7 mouse cellular contexts compared by ENCODE assay signal in the genomic region with DNA sequence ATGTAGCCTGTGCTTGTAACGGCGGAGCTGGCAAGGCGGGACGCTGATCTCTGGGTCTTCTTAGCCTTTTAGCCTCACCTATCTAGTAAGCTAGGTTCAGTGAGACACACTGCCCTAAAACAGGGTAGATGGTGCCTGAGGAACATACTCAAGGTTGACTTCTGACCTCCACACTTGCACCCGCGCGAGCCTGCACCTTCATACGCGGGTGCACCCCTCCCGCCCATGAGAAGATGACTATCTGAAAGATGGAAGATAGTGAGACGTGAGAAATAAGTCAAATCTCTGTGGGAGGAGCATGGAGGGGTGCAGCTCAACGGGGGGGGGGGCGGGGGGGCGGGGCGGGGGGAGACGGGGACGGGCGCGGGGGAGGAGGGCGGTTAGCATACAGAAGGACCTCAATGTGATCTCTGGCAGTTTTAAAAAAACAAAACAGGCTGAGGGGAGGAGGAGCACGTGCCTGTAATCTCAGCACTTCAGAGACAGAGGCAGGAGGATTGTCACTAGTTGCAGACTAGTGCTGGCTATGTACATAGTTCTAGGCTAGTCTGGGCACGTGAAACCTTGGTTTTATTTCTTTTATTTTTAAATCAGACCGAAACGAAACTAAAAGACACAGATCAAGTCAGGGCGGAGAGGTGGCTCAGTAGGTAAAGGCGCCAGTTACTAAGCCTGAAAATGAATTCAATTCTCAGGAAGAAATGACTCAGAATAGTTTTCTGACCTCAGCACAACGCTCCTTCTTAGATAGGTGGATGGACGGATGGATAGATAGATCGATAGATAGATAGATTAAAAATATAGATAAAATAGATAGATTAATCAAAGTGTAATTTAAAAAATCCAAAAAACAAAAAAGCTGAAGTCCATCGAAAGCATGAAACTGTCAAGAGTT. TPM values are rescaled to one million over a fixed set of nuclear protein-coding genes. Genes with fewer than 3 reads are reported as not detected.
A peak's percentile ranks its signal among the peaks of the same experiment; 100 is the strongest.
DNase-seq lines count a peak whose midpoint lies in the region; ATAC-seq and TF ChIP-seq lines count a peak whose summit lies in the region.

No protein-coding gene starts in this region.

- DNase-seq in embryonic facial prominence, embryonic 10.5 days (ENCODE audit: low spot score), result no peak
- DNase-seq in intestine, embryonic 14.5 days (ENCODE audit: low spot score), result no peak
- DNase-seq in midbrain, postnatal 0 days (ENCODE audit: low spot score), result no peak
- DNase-seq in right cerebral cortex, postnatal 14 days, result no peak
- DNase-seq in urinary bladder, postnatal 25 days (ENCODE audit: low spot score), result no peak

- WGBS in embryonic facial prominence, embryonic 10.5 days, result 35% methylated on average over 30 of the region's 30 CpGs
- 30% methylated on average over 27 of the region's 30 CpGs for WGBS in intestine, embryonic 14.5 days
- WGBS in midbrain, postnatal 0 days, result 45% methylated on average over 25 of the region's 30 CpGs

- TF ChIP-seq CTCF in midbrain, postnatal 0 days (IDR thresholded peaks at IDR 0.05), result no peak

- no peaks in the 10 kb centered on the region for H3K27me3 ChIP-seq in megakaryocyte, embryonic 14.5 days (replicated peaks)
- no peaks in the 10 kb centered on the region for H3K27me3 ChIP-seq in embryonic facial prominence, embryonic 10.5 days (replicated peaks; ENCODE audit: low read depth, poor library complexity, severe bottlenecking)
- H3K27me3 ChIP-seq in intestine, embryonic 14.5 days (replicated peaks; ENCODE audit: control insufficient read depth, insufficient read depth, low read length), result no peaks in the 10 kb centered on the region
- H3K27me3 ChIP-seq in midbrain, postnatal 0 days (ENCODE audit: insufficient read depth, low read length), result no peaks in the 10 kb centered on the region

- H3K9me3 ChIP-seq in megakaryocyte, embryonic 14.5 days, result no peaks in the 10 kb centered on the region
- H3K9me3 ChIP-seq in embryonic facial prominence, embryonic 10.5 days, result no peaks in the 10 kb centered on the region
- no peaks in the 10 kb centered on the region for H3K9me3 ChIP-seq in intestine, embryonic 14.5 days (ENCODE audit: control insufficient read depth, low read length)
- H3K9me3 ChIP-seq in midbrain, postnatal 0 days (ENCODE audit: low read length), result no peaks in the 10 kb centered on the region

- H3K4me3 ChIP-seq in megakaryocyte, embryonic 14.5 days (replicated peaks), result peak overlapping the region; percentile 91
- H3K4me3 ChIP-seq in embryonic facial prominence, embryonic 10.5 days, result peak overlapping the region; percentile 89
- H3K4me3 ChIP-seq in intestine, embryonic 14.5 days (ENCODE audit: low read depth, low read length), result peak overlapping the region; percentile 81
- H3K4me3 ChIP-seq in midbrain, postnatal 0 days (ENCODE audit: low read depth, low read length), result peak overlapping the region; percentile 57; the same call in 1 of the 2 replicates

- no peak for ATAC-seq in megakaryocyte, adult 5-6 weeks (ENCODE audit: poor library complexity, severe bottlenecking)
- ATAC-seq in intestine, embryonic 14.5 days (replicated peaks; ENCODE audit: low FRiP score, low TSS enrichment, low read depth), result no peak
- ATAC-seq in midbrain, postnatal 0 days (ENCODE audit: low FRiP score), result no peak

- H3K36me3 ChIP-seq in megakaryocyte, embryonic 14.5 days (replicated peaks; ENCODE audit: low read length), result peaks cover 27% of the 10 kb centered on the region
- H3K36me3 ChIP-seq in embryonic facial prominence, embryonic 10.5 days (replicated peaks), result peaks cover 6% of the 10 kb centered on the region
- no peaks in the 10 kb centered on the region for H3K36me3 ChIP-seq in intestine, embryonic 14.5 days (ENCODE audit: control insufficient read depth, insufficient read depth, low read length)
- H3K36me3 ChIP-seq in midbrain, postnatal 0 days (ENCODE audit: insufficient read depth, low read length), result peaks cover 4% of the 10 kb centered on the region; the same call in 1 of the 2 replicates

- H3K9ac ChIP-seq in intestine, embryonic 14.5 days (ENCODE audit: low read length), result no peak overlapping the region
- no peak overlapping the region for H3K9ac ChIP-seq in midbrain, postnatal 0 days (replicated peaks; ENCODE audit: low read length, poor library complexity, severe bottlenecking)

- H3K4me2 ChIP-seq in intestine, embryonic 14.5 days (ENCODE audit: low read length), result peak overlapping the region; percentile 86
- H3K4me2 ChIP-seq in midbrain, postnatal 0 days (ENCODE audit: low read depth, low read length, poor library complexity, severe bottlenecking), result peak overlapping the region; percentile 65

- no peak overlapping the region for H3K27ac ChIP-seq in embryonic facial prominence, embryonic 10.5 days (replicated peaks)
- H3K27ac ChIP-seq in intestine, embryonic 14.5 days (ENCODE audit: low read depth), result no peak overlapping the region
- H3K27ac ChIP-seq in midbrain, postnatal 0 days (ENCODE audit: low read depth, low read length), result no peak overlapping the region

- peaks cover 55% of the 10 kb centered on the region for H3K4me1 ChIP-seq in megakaryocyte, embryonic 14.5 days
- peaks cover 17% of the 10 kb centered on the region for H3K4me1 ChIP-seq in embryonic facial prominence, embryonic 10.5 days
- H3K4me1 ChIP-seq in intestine, embryonic 14.5 days (replicated peaks; ENCODE audit: control insufficient read depth, insufficient read depth, low read length), result peaks cover 9% of the 10 kb centered on the region
- H3K4me1 ChIP-seq in midbrain, postnatal 0 days (ENCODE audit: insufficient read depth, low read length), result peaks cover 6% of the 10 kb centered on the region; the same call in 1 of the 2 replicates

RNA-seq across cellular contexts. Expression of a gene that starts 0.8 kb away (rescaled TPM):
- 4.9 and 10.3 TPM in 2 replicates for polyA plus RNA-seq in megakaryocyte, embryonic 14.5 days (2012; ENCODE audit: insufficient read depth, low replicate concordance)
- total RNA-seq in megakaryocyte, adult 5-6 weeks (2015), result 79.5 and 98.1 TPM in 2 replicates
- total RNA-seq in megakaryocyte, adult 5-6 weeks (2017), result 120 and 124 TPM in 2 replicates
- polyA plus RNA-seq in embryonic facial prominence, embryonic 10.5 days (2016; fragmentation: Nextera tagmentation; extraction: Ambion mirVana), result 29.5 and 32.8 TPM in 2 replicates
- polyA plus RNA-seq in intestine, embryonic 14.5 days (2014; fragmentation: Nextera tagmentation; extraction: Ambion mirVana), result 61.4 and 61.5 TPM in 2 replicates
- total RNA-seq in midbrain, postnatal 0 days (2014; rRNA removed), result 19.3 and 20.0 TPM in 2 replicates
- 19.2 and 21.5 TPM in 2 replicates for polyA plus RNA-seq in midbrain, postnatal 0 days (2015; fragmentation: Nextera tagmentation; extraction: Ambion mirVana)

RNA-seq across cellular contexts. Expression of a gene that starts 41.6 kb away (rescaled TPM):
- polyA plus RNA-seq in megakaryocyte, embryonic 14.5 days (2012; ENCODE audit: insufficient read depth, low replicate concordance), result 12.7 and 15.1 TPM in 2 replicates
- 35.5 and 39.5 TPM in 2 replicates for total RNA-seq in megakaryocyte, adult 5-6 weeks (2015)
- 59.1 and 60.7 TPM in 2 replicates for total RNA-seq in megakaryocyte, adult 5-6 weeks (2017)
- polyA plus RNA-seq in embryonic facial prominence, embryonic 10.5 days (2016; fragmentation: Nextera tagmentation; extraction: Ambion mirVana), result 84.4 and 89.6 TPM in 2 replicates
- 41.5 and 55.5 TPM in 2 replicates for polyA plus RNA-seq in intestine, embryonic 14.5 days (2014; fragmentation: Nextera tagmentation; extraction: Ambion mirVana)
- 124 and 131 TPM in 2 replicates for total RNA-seq in midbrain, postnatal 0 days (2014; rRNA removed)
- 148 and 160 TPM in 2 replicates for polyA plus RNA-seq in midbrain, postnatal 0 days (2015; fragmentation: Nextera tagmentation; extraction: Ambion mirVana)

RNA-seq across cellular contexts. Expression of a gene that starts 51.5 kb away (rescaled TPM):
- polyA plus RNA-seq in megakaryocyte, embryonic 14.5 days (2012; ENCODE audit: insufficient read depth, low replicate concordance), result 103 and 110 TPM in 2 replicates
- total RNA-seq in megakaryocyte, adult 5-6 weeks (2015), result 189 and 201 TPM in 2 replicates
- total RNA-seq in megakaryocyte, adult 5-6 weeks (2017), result 259 and 283 TPM in 2 replicates
- 88.0 and 93.2 TPM in 2 replicates for polyA plus RNA-seq in embryonic facial prominence, embryonic 10.5 days (2016; fragmentation: Nextera tagmentation; extraction: Ambion mirVana)
- 96.5 and 101 TPM in 2 replicates for polyA plus RNA-seq in intestine, embryonic 14.5 days (2014; fragmentation: Nextera tagmentation; extraction: Ambion mirVana)
- 13.7 and 15.6 TPM in 2 replicates for total RNA-seq in midbrain, postnatal 0 days (2014; rRNA removed)
- 8.0 and 9.1 TPM in 2 replicates for polyA plus RNA-seq in midbrain, postnatal 0 days (2015; fragmentation: Nextera tagmentation; extraction: Ambion mirVana)
